Mouse (Mus musculus) MEL (cell line): ENCODE results near the gene Tpcn1.

Experiments
- CHD1 ChIP-seq: IDR thresholded peaks from 2 replicates; pipeline ENCODE4 v1.6.1; 2012; ENCODE audit warnings: low read depth, mild to moderate bottlenecking, inconsistent platforms, low read length, improper control_type of control experiment
- CTCF ChIP-seq, 3 experiments: IDR thresholded peaks in 2 of 3; conservative IDR thresholded peaks in 1 of 3; 2 replicates each; pipeline ENCODE4 v1.5.1; 2011 to 2012; ENCODE audit warnings: low read length in 3 of 3, low read depth in 2 of 3, mild to moderate bottlenecking in 2 of 3, improper control_type of control experiment in 1 of 3, inconsistent platforms in 1 of 3, mixed read lengths in 1 of 3, moderate library complexity in 1 of 3; ENCODE audit not compliant: control insufficient read depth in 1 of 3, insufficient read depth in 1 of 3, poor library complexity in 1 of 3, severe bottlenecking in 1 of 3
- KAT2A ChIP-seq: conservative IDR thresholded peaks from 2 replicates; pipeline ENCODE4 v1.6.1; 2012; ENCODE audit warnings: low read depth, low read length, improper control_type of control experiment, inconsistent platforms
- MEF2A ChIP-seq: IDR thresholded peaks from 2 replicates; pipeline ENCODE4 v1.6.1; 2014; ENCODE audit warnings: low read depth, mild to moderate bottlenecking, inconsistent platforms, low read length, improper control_type of control experiment; ENCODE audit not compliant: poor library complexity, insufficient replicate concordance, severe bottlenecking; ENCODE audit errors: extremely low read depth
- MYC ChIP-seq: IDR thresholded peaks from 2 replicates; pipeline ENCODE4 v1.6.1; 2011; ENCODE audit warnings: low read depth, mild to moderate bottlenecking, low read length, improper control_type of control experiment, moderate library complexity
- POLR2A ChIP-seq, 2 experiments: IDR thresholded peaks; 2 replicates each; pipeline ENCODE4 v1.6.1; 2011 to 2012; ENCODE audit warnings: low read length in 2 of 2, mild to moderate bottlenecking in 2 of 2, control low read depth in 1 of 2, improper control_type of control experiment in 1 of 2, low read depth in 1 of 2, moderate library complexity in 1 of 2; ENCODE audit not compliant: control insufficient read depth in 1 of 2, insufficient read depth in 1 of 2, poor library complexity in 1 of 2
- TCF12 ChIP-seq: IDR thresholded peaks from 2 replicates; pipeline ENCODE4 v1.6.1; 2014; ENCODE audit warnings: low read depth, mild to moderate bottlenecking, inconsistent platforms, low read length, improper control_type of control experiment, moderate library complexity

DNA sequence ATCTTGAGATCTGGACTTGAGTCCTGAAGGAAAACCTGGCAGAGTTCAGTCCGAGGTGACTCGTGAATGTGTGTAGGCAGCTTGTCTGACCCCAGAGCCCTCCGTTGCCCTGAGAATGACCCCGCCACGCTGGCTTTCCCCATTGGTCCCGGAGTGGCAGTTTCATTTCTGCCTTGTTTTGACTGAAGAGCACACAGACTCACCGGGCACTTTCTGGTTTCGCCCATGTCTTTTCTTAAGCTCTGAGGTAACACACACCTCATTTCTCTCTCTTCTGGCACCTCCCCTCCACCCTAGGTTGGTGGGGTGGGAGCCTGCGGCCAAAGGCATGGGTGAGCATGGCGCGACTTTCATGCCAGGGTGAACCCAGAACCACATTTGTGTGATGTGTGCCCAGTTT is 62.2 kb downstream of the Tpcn1 start:
- no peak for TF ChIP-seq MEF2A
- TF ChIP-seq POLR2A (IDR thresholded peaks at IDR 0.05; ENCODE audit: control insufficient read depth in 1 of 2, insufficient read depth in 1 of 2, low read depth in 1 of 2, low read length in 2 of 2, poor library complexity in 1 of 2) = no peak
- TF ChIP-seq KAT2A = no peak
- TF ChIP-seq MYC = no peak
- TF ChIP-seq CTCF (IDR thresholded peaks at IDR 0.05 in 2 of 3, conservative IDR thresholded peaks at IDR 0.05 in 1 of 3; ENCODE audit: control insufficient read depth in 1 of 3, insufficient read depth in 1 of 3, low read depth in 2 of 3, low read length in 3 of 3, poor library complexity in 1 of 3, severe bottlenecking in 1 of 3) = no peak
- no peak for TF ChIP-seq CHD1
- no peak for TF ChIP-seq TCF12
